Mouse (Mus musculus) kidney, adult 2 months (tissue): Measurements from ENCODE around the gene Cdh4. TPM values are rescaled to one million over a fixed set of nuclear protein-coding genes. Genes with fewer than 3 reads are reported as not detected.

Experiments
- DNase-seq: peaks from one replicate; pipeline ENCODE4 v3.0.0; 2021
- H3K27ac ChIP-seq: fragments of 200-500 bp; 2 replicates; pipeline ENCODE4 v1.5.1; 2012; ENCODE audit warnings: low read depth, low read length, control low read depth, inconsistent platforms; ENCODE audit not compliant: insufficient read depth
- H3K27me3 ChIP-seq: fragments of 200-500 bp; replicated peaks from 2 replicates; pipeline ENCODE4 v1.6.1; 2012; ENCODE audit warnings: mild to moderate bottlenecking, moderate library complexity, low read length, inconsistent platforms; ENCODE audit not compliant: control insufficient read depth, insufficient read depth
- H3K36me3 ChIP-seq: fragments of 200-500 bp; 2 replicates; pipeline ENCODE4 v1.6.1; 2012; ENCODE audit warnings: mild to moderate bottlenecking, moderate library complexity, low read length, inconsistent platforms; ENCODE audit not compliant: control insufficient read depth, insufficient read depth
- H3K4me1 ChIP-seq: fragments of 200-500 bp; 2 replicates; pipeline ENCODE4 v1.6.1; 2011; ENCODE audit warnings: low read length; ENCODE audit not compliant: control insufficient read depth, insufficient read depth
- H3K4me3 ChIP-seq: fragments of 200-500 bp; 2 replicates; pipeline ENCODE4 v1.5.1; 2011; ENCODE audit warnings: mild to moderate bottlenecking, low read depth, low read length, control low read depth; ENCODE audit not compliant: insufficient read depth
- CTCF ChIP-seq: fragments of 200-500 bp; conservative IDR thresholded peaks from 2 replicates; pipeline ENCODE4 v1.5.1; 2011; ENCODE audit warnings: low read depth, mild to moderate bottlenecking, control low read depth, low read length, moderate library complexity, mixed read lengths; ENCODE audit not compliant: insufficient read depth, insufficient read length
- POLR2A ChIP-seq: fragments of 200-500 bp; IDR thresholded peaks from one replicate; pipeline ENCODE4 v1.6.1; 2011; ENCODE audit warnings: low read depth, low read length, control low read depth
- WGBS: fragments of 180-500 bp; shearing (Covaris S2); methylation state at CpG from one replicate; pipeline ENCODE4 v1.1.7; 2018; 5-methylcytosine and 5-hydroxymethylcytosine counted together
- polyA plus RNA-seq: library from polyadenylated mRNA; depleted of rRNA; stranded (reverse); fragments of >200 nt; gene quantifications from 2 replicates; pipeline ENCODE4 v1.2.3, GENCODE M21; 2012

Gene Cdh4
- polyA plus RNA-seq, 1 experiment: 1.2 TPM

GRCm38 (mm10) chr2:179467839-179468445 lies 25.7 kb downstream of the Cdh4 start:
- DNase-seq: no peak
- Histone ChIP-seq H3K4me3 (no peak overlapping the region), H3K27ac (no peak overlapping the region), H3K27me3 (no peaks in the 10 kb centered on the region), H3K36me3 (no peaks in the 10 kb centered on the region), H3K4me1 (no peaks in the 10 kb centered on the region)
- TF ChIP-seq CTCF (no peak), POLR2A (no peak)
- 76% methylated on average over 8 of the region's 8 CpGs for WGBS

DNA sequence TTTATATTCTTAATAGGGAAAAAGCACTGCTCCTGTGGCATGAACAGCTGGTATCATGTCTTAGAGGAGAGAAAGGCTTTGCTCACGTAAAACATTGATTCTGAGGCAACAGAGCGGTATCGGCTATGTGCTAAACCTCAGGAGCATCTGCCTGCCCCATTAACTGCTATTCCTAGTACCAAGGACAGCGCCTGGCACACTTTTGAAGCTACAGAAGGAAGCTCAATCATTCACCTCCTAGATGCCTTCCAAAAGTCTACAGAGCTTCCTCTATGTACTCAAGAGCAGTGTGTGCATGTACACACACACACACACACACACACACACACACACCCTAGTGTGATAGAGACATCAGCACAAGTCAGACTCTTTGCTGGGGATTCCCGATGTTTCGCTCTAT lies 34.4 kb downstream of the Cdh4 start:
- H3K4me1 ChIP-seq: no peaks in the 10 kb centered on the region
- no peak for TF ChIP-seq CTCF
- H3K36me3 ChIP-seq: no peaks in the 10 kb centered on the region
- 78% methylated on average over 6 of the region's 6 CpGs for WGBS
- H3K27me3 ChIP-seq: no peaks in the 10 kb centered on the region
- H3K27ac ChIP-seq: no peak overlapping the region
- H3K4me3 ChIP-seq: no peak overlapping the region
- DNase-seq: no peak

- no peaks in the 10 kb centered on the region for H3K27me3 ChIP-seq
- H3K27ac ChIP-seq: no peak overlapping the region
- H3K4me3 ChIP-seq: no peak overlapping the region
- no peaks in the 10 kb centered on the region for H3K36me3 ChIP-seq
- DNase-seq: no peak
- H3K4me1 ChIP-seq: no peaks in the 10 kb centered on the region
- WGBS: 81% methylated on average over 5 of the region's 5 CpGs
- TF ChIP-seq POLR2A (no peak), CTCF (no peak)
Measured at GRCm38 (mm10) chr2:179480800-179481200, 38.6 kb downstream of the Cdh4 start.

GRCm38 (mm10) chr2:179481363-179481762 lies 39.1 kb downstream of the Cdh4 start:
- DNase-seq: no peak
- 87% methylated on average over 10 of the region's 10 CpGs for WGBS
- H3K27me3 ChIP-seq: no peaks in the 10 kb centered on the region
- TF ChIP-seq POLR2A (no peak), CTCF (no peak)
- no peak overlapping the region for H3K27ac ChIP-seq
- H3K4me1 ChIP-seq: no peaks in the 10 kb centered on the region
- H3K4me3 ChIP-seq: no peak overlapping the region
- H3K36me3 ChIP-seq: no peaks in the 10 kb centered on the region

DNA sequence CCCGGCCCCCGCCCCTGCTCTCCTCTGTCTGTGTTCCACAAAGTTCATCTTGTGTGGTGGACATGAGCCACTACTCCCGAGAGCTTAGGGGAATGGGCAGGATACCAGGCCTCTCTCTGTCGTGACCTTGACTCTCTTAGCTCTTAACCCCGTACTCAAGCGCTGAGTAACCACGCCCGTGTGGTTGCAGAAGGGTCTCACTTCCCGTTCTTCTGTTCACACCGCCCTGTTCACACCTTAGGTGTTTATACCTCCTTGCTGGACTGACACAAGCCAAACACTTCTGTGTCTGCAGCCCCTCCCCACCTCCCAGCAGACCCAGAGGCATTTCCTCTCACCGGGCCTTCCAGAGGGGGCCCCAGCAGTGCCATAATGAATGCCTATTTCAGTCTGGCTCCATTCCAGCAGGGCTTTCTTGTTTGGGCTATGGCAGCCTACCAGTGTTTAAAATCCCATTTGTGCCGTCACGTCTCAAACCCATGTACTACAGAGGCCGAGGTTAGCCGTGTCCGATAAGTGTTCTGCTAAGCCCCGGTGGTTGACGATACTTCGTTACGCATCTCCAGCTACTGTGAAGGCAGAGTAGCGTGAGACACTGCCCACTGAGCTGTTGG lies 46.4 kb downstream of the Cdh4 start:
- no peak for DNase-seq
- Histone ChIP-seq H3K4me1 (no peaks in the 10 kb centered on the region), H3K36me3 (no peaks in the 10 kb centered on the region), H3K4me3 (no peak overlapping the region), H3K27me3 (no peaks in the 10 kb centered on the region), H3K27ac (no peak overlapping the region)
- TF ChIP-seq CTCF (no peak), POLR2A (no peak)
- 67% methylated on average over 21 of the region's 21 CpGs for WGBS

DNA sequence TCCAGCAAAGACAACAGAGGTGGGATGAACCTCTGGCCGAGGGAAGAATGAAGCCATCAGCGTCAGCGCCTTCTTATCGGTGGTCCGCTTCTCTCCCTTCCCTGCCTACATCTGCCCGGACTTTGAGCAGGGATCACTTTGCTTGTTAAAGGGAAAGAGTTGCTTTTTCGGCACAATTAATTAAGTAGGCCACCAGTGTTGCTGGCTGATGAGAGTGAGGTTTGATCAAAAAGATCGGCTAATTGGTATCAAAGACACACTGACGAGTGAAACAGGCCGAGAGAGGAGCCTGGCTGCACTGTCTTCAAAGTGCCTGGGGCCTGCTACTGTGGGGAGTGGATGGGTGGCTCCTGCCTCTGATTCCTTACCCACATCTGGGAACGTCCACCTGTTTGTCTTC lies 49.7 kb downstream of the Cdh4 start:
- TF ChIP-seq CTCF (no peak), POLR2A (no peak)
- no peak for DNase-seq
- WGBS: 63% methylated on average over 11 of the region's 11 CpGs
- no peaks in the 10 kb centered on the region for H3K36me3 ChIP-seq
- no peak overlapping the region for H3K4me3 ChIP-seq
- H3K27ac ChIP-seq: no peak overlapping the region
- H3K4me1 ChIP-seq: no peaks in the 10 kb centered on the region
- no peaks in the 10 kb centered on the region for H3K27me3 ChIP-seq

DNA sequence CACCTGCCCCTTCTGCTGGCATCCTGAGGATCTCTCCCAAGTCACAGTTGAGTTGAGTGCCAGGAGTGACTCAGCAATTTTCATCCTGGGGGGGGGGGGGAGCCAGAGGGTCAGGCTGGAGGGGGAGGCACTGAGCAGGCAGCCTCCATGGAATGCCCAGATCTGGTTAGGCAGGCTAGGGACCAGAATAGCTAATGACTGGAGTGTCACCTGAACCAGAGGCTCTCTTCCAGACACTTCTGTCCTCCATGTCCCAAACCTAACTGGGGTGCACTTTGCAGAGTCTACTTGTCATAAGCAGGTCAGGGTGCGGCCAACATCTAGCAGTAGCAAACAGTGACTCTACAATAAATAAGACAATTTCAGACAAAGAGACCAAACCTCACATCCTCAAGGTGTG lies 52.0 kb downstream of the Cdh4 start:
- Histone ChIP-seq H3K36me3 (no peaks in the 10 kb centered on the region), H3K4me1 (no peaks in the 10 kb centered on the region), H3K27ac (no peak overlapping the region), H3K27me3 (no peaks in the 10 kb centered on the region), H3K4me3 (no peak overlapping the region)
- DNase-seq: no peak
- no peak for TF ChIP-seq CTCF
- TF ChIP-seq POLR2A: no peak
- WGBS: 82% methylated on average over 1 of the region's 1 CpGs
